27 mouse cellular contexts compared by ENCODE assay signal in genomic region chr5:39804663-39805062, GRCm38 (mm10).
"Had no signal": no experiment of that assay in that cellular context is flagged by ENCODE, and none has a peak within 500 bp of the region (broad histone marks: within the 10 kb centered on the region; RNA-seq: fewer than 3 reads in every experiment).

No protein-coding gene starts in this region.

- H3K9me3 ChIP-seq: heart, embryonic 13.5 days; heart, embryonic 15.5 days; hindbrain, embryonic 10.5 days; hindbrain, embryonic 13.5 days; hindbrain, embryonic 15.5 days; kidney, embryonic 15.5 days; limb, embryonic 10.5 days; limb, embryonic 12.5 days; liver, embryonic 13.5 days; liver, embryonic 15.5 days had no signal

- H3K9ac ChIP-seq: heart, embryonic 13.5 days; heart, embryonic 15.5 days; hindbrain, embryonic 13.5 days; hindbrain, embryonic 15.5 days; kidney, embryonic 15.5 days; limb, embryonic 12.5 days; liver, embryonic 13.5 days; liver, embryonic 15.5 days had no signal

- H3K4me2 ChIP-seq: heart, embryonic 11.5 days; heart, embryonic 13.5 days; heart, embryonic 15.5 days; hindbrain, embryonic 13.5 days; hindbrain, embryonic 15.5 days; kidney, embryonic 15.5 days; limb, embryonic 12.5 days; liver, embryonic 11.5 days; liver, embryonic 13.5 days; liver, embryonic 15.5 days had no signal

- H3K27ac ChIP-seq: heart, adult 2 months; heart, embryonic 13.5 days; heart, embryonic 15.5 days; hindbrain, embryonic 10.5 days; hindbrain, embryonic 13.5 days; hindbrain, embryonic 15.5 days; hindbrain, postnatal 0 days; kidney, embryonic 15.5 days; kidney, postnatal 0 days; left cerebral cortex, adult 2 months; limb, embryonic 10.5 days; limb, embryonic 12.5 days; liver, embryonic 13.5 days; liver, embryonic 15.5 days had no signal

- H3K27me3 ChIP-seq: heart, embryonic 13.5 days; heart, embryonic 15.5 days; hindbrain, embryonic 13.5 days; hindbrain, embryonic 15.5 days; kidney, embryonic 15.5 days; limb, embryonic 12.5 days; liver, embryonic 13.5 days; liver, embryonic 15.5 days had no signal

- H3K4me3 ChIP-seq: heart, adult 2 months; heart, embryonic 13.5 days; heart, embryonic 15.5 days; hindbrain, embryonic 10.5 days; hindbrain, embryonic 13.5 days; hindbrain, embryonic 15.5 days; kidney, embryonic 15.5 days; left cerebral cortex, adult 2 months; limb, embryonic 10.5 days; limb, embryonic 12.5 days; liver, embryonic 13.5 days; liver, embryonic 15.5 days had no signal

- ATAC-seq: hindbrain, postnatal 0 days; intestine, embryonic 16.5 days had no signal

- DNase-seq: gastrocnemius, postnatal 14 days; gastrocnemius, postnatal 36 days; heart, adult 11 months; heart, adult 2 months; heart, postnatal 14 days; heart, postnatal 36 days; kidney, adult 11 months; kidney, adult 9 months; kidney, postnatal 36 days; layer of hippocampus, adult 9-11 months; liver; liver, embryonic 13.5 days had no signal

- H3K4me1 ChIP-seq: heart, embryonic 13.5 days; heart, embryonic 15.5 days; hindbrain, embryonic 10.5 days; hindbrain, embryonic 13.5 days; hindbrain, embryonic 15.5 days; kidney, embryonic 15.5 days; limb, embryonic 10.5 days; limb, embryonic 12.5 days; liver, embryonic 13.5 days; liver, embryonic 15.5 days had no signal

- H3K36me3 ChIP-seq: heart, embryonic 13.5 days; heart, embryonic 15.5 days; hindbrain, embryonic 10.5 days; hindbrain, embryonic 13.5 days; hindbrain, embryonic 15.5 days; kidney, embryonic 15.5 days; limb, embryonic 10.5 days; limb, embryonic 12.5 days; liver, embryonic 13.5 days; liver, embryonic 15.5 days had no signal
